Mouse (Mus musculus) central nervous system, embryonic 14 days (tissue): ENCODE data around the gene Sprr2a3. TPM values are rescaled to one million over a fixed set of nuclear protein-coding genes. Genes with fewer than 3 reads are reported as not detected.

ENCODE experiments used
- polyA plus RNA-seq: library from polyadenylated mRNA; depleted of rRNA; stranded (reverse); fragments of >200 nt; gene quantifications from 2 replicates; pipeline ENCODE4 v1.2.3, GENCODE M21; 2012; rRNA removed

Sprr2a3 gene
- 0.02 and 0.31 TPM in 2 replicates for polyA plus RNA-seq

DNA sequence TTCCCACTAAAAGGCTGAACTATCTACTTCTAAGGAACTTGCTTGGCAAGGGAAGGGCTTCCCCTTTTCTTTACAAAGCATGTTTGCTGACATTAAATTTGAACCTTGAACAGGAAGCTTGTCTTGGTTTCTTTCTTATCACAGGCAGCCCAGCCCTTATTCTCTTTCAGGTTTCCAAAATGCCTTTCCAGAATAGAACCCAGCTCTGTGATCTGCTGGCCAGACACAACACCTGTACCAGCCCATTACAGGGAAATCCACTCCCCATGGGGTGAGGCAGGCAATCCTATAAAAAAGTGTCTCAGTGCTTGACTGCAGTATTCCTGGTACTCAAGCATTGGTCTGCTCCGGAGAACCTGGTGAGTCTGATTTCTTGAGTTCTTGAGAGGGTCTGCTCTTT lies at the start of gene Sprr2a3:
TSS of gene Sprr2a3 (plus strand) at position 317 of the 400 bp plus-strand sequence.

DNA sequence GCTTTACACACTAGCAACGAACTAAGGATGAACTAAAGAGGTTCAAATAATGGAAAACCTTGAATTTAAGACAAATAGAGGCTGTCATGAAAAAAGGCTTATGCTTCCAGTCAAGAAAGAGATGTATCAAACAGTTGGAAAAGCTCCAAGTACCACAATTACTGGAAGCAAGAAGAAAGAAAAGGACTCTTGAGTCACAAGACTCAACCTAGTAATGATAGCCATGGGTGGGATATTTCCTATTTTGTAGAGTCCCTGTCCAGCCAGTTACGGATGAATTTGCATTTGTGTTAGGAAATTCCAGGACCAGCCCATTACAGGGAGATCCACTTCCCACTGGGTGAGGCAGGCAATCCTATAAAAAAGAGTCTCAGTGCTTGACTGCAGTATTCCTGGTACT lies 31.1 kb downstream of the Sprr2a3 start, which contains the start of gene Sprr2b:
TSS of gene Sprr2b (plus strand) at position 301 of the 400 bp plus-strand sequence.

DNA sequence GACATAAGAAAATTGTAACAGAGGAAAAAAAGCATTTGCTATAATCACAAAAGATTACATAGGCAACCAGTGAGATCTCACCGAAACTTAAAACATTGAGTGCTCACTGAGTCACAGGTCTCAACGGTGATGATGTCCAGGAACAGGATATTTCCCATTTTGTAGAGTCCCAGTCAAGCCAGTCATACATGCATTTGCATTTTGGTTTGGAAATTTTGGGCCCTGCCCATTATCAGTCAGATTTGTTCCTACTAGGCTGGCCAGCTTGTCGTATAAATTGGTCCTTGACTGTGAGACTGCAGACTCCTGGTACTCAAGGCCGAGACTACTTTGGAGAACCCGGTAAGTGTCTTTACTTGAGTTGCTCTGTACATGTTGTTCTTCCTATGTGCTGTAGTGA lies 53.6 kb downstream of the Sprr2a3 start, which contains the start of gene Sprr2d:
TSS of gene Sprr2d (plus strand) at position 301 of the 400 bp plus-strand sequence.

Other genes with a start within 250 kb of the Sprr2a3 start
- gene Lor, start 202.3 kb upstream of the Sprr2a3 start, polyA plus RNA-seq = 3.9 and 6.2 TPM in 2 replicates
- gene Prr9, start 161.5 kb upstream of the Sprr2a3 start, polyA plus RNA-seq = not detected in 2 replicates
- not detected in 2 replicates for gene Lelp1, start 142.7 kb upstream of the Sprr2a3 start, polyA plus RNA-seq
- gene Sprr2a1, start 69.6 kb upstream of the Sprr2a3 start, polyA plus RNA-seq = 0.08 TPM in 1 of 2 replicates, not detected in the other
- 0.95 and 5.4 TPM in 2 replicates for gene Sprr2a2, start 69.5 kb upstream of the Sprr2a3 start, polyA plus RNA-seq
- not detected in 2 replicates for gene Sprr2b, start 31.2 kb downstream of the Sprr2a3 start, polyA plus RNA-seq
- gene Sprr2d, start 53.7 kb downstream of the Sprr2a3 start, polyA plus RNA-seq = not detected in 2 replicates
- gene Sprr2e, start 66.7 kb downstream of the Sprr2a3 start, polyA plus RNA-seq = not detected in 2 replicates
- gene Sprr2f, start 79.8 kb downstream of the Sprr2a3 start, polyA plus RNA-seq = not detected in 2 replicates
- not detected in 2 replicates for gene Sprr2h, start 100.3 kb downstream of the Sprr2a3 start, polyA plus RNA-seq
- not detected in 2 replicates for gene Sprr2i, start 122.6 kb downstream of the Sprr2a3 start, polyA plus RNA-seq
- not detected in 2 replicates for gene Sprr2j-ps, start 132.7 kb downstream of the Sprr2a3 start, polyA plus RNA-seq
- 4.8 and 5.0 TPM in 2 replicates for gene Gm9774, start 144.0 kb downstream of the Sprr2a3 start, polyA plus RNA-seq
- not detected in 2 replicates for gene Sprr2k, start 147.2 kb downstream of the Sprr2a3 start, polyA plus RNA-seq
- not detected in 2 replicates for gene Sprr1b, start 153.4 kb downstream of the Sprr2a3 start, polyA plus RNA-seq
- gene Sprr3, start 173.3 kb downstream of the Sprr2a3 start, polyA plus RNA-seq = not detected in 2 replicates
- 0.40 TPM in 1 of 2 replicates, not detected in the other for gene Sprr1a, start 200.5 kb downstream of the Sprr2a3 start, polyA plus RNA-seq
- not detected in 2 replicates for gene Sprr4, start 215.1 kb downstream of the Sprr2a3 start, polyA plus RNA-seq
- not detected in 2 replicates for gene 2310046K23Rik, start 249.1 kb downstream of the Sprr2a3 start, polyA plus RNA-seq